Mouse (Mus musculus) olfactory bulb, adult 2 months (tissue): ENCODE measurements around the gene Gpr6. TPM values are rescaled to one million over a fixed set of nuclear protein-coding genes. Genes with fewer than 3 reads are reported as not detected.

Source experiments
- H3K27ac ChIP-seq: fragments of 200-500 bp; 2 replicates; pipeline ENCODE4 v1.5.1; 2012; ENCODE audit warnings: low read depth, low read length; ENCODE audit not compliant: insufficient read depth
- H3K4me1 ChIP-seq: fragments of 200-500 bp; 2 replicates; pipeline ENCODE4 v1.6.1; 2012; ENCODE audit warnings: low read length; ENCODE audit not compliant: control insufficient read depth, insufficient read depth
- H3K4me3 ChIP-seq: fragments of 200-500 bp; 2 replicates; pipeline ENCODE4 v1.5.1; 2012; ENCODE audit warnings: mild to moderate bottlenecking, low read depth, low read length, moderate library complexity; ENCODE audit not compliant: insufficient read depth
- CTCF ChIP-seq: fragments of 200-500 bp; IDR thresholded peaks from 2 replicates; pipeline ENCODE4 v1.5.1; 2012; ENCODE audit warnings: low read depth, mild to moderate bottlenecking, low read length, moderate library complexity; ENCODE audit not compliant: insufficient read depth
- POLR2A ChIP-seq: fragments of 200-500 bp; IDR thresholded peaks from 2 replicates; pipeline ENCODE4 v1.6.1; 2012; ENCODE audit warnings: mild to moderate bottlenecking, low read depth, low read length, moderate library complexity; ENCODE audit not compliant: insufficient read depth
- WGBS: fragments of 180-500 bp; shearing (Covaris S2); methylation state at CpG from one replicate; pipeline ENCODE4 v1.1.7; 2018; 5-methylcytosine and 5-hydroxymethylcytosine counted together
- polyA plus RNA-seq: library from polyadenylated mRNA; stranded (reverse); fragments of >200 nt; gene quantifications from 2 replicates; pipeline ENCODE4 v1.2.4, GENCODE M21; 2012; ENCODE audit warnings: low replicate concordance; ENCODE audit not compliant: missing spikeins, insufficient read depth, insufficient read length

Gpr6 gene
- polyA plus RNA-seq, 1 experiment, result not detected

DNA sequence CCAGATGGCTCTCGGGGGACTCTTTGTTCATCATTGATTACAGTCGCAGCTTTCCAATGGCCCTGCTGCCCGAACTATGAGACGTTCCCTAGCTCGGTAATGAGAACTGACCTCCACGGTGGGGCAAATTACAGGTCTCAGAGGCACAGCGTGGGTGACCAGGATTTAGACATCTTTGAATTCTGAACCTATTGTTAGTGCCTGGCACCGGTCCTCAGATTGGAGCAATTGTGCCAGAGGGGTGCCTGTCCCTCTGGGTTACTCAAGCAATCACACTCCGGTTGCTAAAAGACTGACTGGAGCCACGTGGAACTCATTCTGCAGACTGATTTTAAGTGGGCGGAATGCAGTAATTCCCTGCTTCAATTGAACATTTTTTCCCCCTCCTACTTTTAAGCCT, 29.8 kb downstream of the Gpr6 start:
- Histone ChIP-seq H3K4me1 (peaks cover 9% of the 10 kb centered on the region), H3K27ac (no peak overlapping the region), H3K4me3 (no peak overlapping the region)
- 22% methylated on average over 11 of the region's 11 CpGs for WGBS
- TF ChIP-seq POLR2A (no peak), CTCF (no peak)

DNA sequence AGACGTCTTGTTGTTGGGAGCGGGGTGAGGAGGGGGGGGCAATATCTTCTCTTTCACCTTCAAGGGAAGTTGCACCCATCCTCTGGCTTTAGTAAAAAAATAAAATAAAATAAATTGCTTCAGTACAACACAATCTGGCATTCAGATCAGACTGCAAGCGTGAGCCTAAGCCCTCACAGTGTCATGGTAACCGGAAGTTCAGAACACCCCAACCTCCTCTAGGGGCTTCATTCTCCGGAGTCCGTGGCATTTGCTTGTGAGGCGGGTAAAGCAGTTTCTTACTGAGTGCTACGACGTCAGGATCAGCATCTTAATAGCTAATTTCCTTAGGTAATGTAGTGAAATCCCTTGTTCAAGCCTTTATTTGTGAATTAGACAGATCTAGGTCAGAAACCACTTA, 30.6 kb downstream of the Gpr6 start:
- Histone ChIP-seq H3K4me1 (peaks cover 9% of the 10 kb centered on the region), H3K4me3 (no peak overlapping the region), H3K27ac (no peak overlapping the region)
- TF ChIP-seq POLR2A (no peak), CTCF (no peak)
- 40% methylated on average over 9 of the region's 9 CpGs for WGBS

DNA sequence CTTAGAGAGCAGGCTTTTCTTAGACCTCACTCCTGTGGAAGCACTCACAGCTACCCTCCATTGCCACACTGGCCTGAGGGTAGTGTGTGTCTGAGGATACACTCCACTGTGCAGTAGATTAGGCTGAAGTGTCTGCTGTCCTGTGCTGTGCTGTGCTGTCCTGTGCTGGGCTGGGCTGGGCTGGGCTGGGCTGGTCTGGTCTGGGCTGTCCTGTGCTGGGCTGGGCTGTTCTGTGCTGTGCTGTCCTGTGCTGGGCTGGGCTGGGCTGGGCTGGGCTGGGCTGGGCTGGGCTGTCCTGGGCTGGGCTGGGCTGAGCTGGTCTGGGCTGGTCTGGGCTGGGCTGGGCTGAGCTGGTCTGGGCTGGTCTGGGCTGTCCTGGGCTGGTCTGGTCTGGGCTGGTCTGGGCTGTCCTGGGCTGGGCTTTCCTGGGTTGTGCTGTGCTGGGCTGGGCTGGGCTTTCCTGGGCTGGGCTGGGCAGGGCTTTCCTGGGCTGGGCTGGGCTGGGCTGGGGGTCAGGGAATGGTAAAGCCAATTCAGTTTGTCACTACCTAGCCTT, 31.5 kb downstream of the Gpr6 start:
- TF ChIP-seq CTCF, result no peak
- no peak for TF ChIP-seq POLR2A
- no peak overlapping the region for H3K4me3 ChIP-seq
- no peak overlapping the region for H3K27ac ChIP-seq
- H3K4me1 ChIP-seq, result peaks cover 9% of the 10 kb centered on the region

DNA sequence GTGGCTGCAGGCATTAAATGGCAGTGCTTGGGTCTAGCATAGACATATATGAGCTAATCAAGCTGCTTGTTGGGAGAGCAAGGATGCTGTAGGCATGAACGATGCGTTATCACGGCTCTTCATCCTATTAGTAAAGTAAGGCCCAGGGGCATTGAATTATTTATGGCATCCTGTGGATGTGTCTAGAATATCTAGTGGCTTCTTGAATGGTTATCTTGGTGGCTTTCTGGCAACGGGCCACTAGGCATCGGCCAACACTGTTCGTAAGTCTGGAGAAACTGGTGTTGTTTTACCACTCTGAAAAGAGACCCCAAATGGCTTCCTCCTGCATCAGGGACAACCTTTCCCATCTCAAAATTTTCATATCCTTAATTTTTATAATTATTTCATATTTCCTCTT, 33.6 kb downstream of the Gpr6 start:
- Histone ChIP-seq H3K4me3 (no peak overlapping the region), H3K4me1 (peaks cover 9% of the 10 kb centered on the region), H3K27ac (no peak overlapping the region)
- 67% methylated on average over 6 of the region's 6 CpGs for WGBS
- TF ChIP-seq POLR2A (no peak), CTCF (no peak)

DNA sequence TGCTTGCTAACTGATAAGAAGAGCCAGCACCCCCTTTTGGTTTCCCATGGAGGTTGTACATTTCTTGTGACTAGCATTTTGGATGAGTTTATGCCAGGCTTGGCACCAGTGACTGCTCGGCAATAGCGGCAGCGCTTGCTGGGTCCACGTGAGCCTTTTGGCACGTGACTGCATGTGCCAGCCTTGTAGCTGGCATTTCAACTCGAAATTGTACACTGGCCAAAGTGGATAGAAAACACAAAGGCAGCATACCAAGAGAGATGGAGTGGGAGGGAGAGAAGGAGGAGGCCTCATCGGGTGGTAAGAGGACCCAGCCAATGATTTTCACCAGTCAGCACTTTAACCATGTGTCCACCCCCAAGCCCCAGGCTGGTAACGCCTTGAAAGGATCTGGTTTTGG, 34.4 kb downstream of the Gpr6 start:
- H3K4me3 ChIP-seq, result no peak overlapping the region
- no peak for TF ChIP-seq POLR2A
- WGBS, result 23% methylated on average over 8 of the region's 8 CpGs
- peaks cover 9% of the 10 kb centered on the region for H3K4me1 ChIP-seq
- no peak overlapping the region for H3K27ac ChIP-seq

DNA sequence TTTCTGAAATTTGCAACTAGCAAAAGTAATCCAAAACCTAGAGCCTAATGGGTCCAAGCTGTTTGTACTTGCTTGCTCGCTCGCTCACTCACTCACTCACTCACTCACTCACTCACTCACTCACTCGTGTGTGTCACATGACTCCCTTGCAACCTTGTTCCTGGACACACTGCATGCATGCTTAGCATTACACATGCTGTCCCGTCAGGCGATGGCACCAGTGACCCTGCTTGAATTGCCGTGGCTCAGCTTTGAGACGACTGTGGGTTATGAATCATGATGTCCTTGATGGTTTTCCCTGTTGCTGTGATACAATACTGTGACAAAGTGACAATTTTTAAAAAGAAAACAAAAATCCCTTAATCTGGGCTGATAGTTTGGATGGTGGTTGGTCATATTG, 39.3 kb downstream of the Gpr6 start:
- Histone ChIP-seq H3K4me1 (peaks cover 3% of the 10 kb centered on the region), H3K27ac (no peak overlapping the region), H3K4me3 (no peak overlapping the region)
- 86% methylated on average over 7 of the region's 7 CpGs for WGBS
- TF ChIP-seq CTCF (no peak), POLR2A (no peak)

DNA sequence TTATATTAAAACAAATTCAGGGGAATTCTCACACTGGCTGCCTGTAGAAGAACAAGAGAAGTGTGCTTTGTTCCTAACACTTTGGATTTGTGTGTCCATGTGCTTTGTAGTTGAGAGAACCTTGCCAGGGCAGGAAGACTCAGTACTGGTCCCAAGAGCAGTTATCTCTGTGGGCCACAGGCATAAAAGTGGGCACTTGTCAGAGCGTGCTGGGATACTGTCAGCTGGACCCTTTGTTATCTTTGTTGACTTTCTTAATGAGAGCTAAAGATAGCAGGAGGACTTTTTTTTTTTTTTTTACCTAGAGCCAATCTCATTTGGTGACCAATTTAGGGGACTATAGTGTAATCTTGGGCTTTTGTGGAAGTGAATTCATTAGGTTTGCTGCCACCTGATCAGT, 47.2 kb downstream of the Gpr6 start:
- H3K27ac ChIP-seq, result no peak overlapping the region
- WGBS, result 83% methylated on average over 1 of the region's 1 CpGs
- no peak for TF ChIP-seq CTCF
- TF ChIP-seq POLR2A, result no peak

DNA sequence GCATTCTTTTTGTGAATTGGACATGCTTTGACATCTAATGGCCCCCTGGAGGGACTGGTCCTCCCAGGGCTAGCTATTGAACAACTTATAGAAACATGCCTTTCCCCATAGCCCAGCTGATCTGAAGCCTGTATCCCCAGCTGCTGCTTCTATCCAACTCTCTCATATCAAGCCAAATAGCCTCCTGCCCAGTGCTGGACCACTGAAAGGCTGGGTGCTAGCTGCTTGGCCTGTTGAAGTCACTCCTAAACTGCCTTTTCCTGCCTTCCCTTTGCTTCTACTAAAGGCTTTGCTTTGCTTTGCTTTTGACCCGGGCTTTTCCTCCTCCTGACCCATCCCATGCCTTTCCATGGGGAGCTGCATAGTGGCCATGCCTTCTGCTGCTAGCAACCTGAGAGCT, 47.7 kb downstream of the Gpr6 start:
- TF ChIP-seq CTCF, result no peak
- TF ChIP-seq POLR2A, result no peak
- Histone ChIP-seq H3K4me3 (no peak overlapping the region), H3K4me1 (0 out of 2 replicates have a peak, but pooled peaks cover 2% of the 10 kb centered on the region), H3K27ac (no peak overlapping the region)
- WGBS, result 64% methylated on average over 1 of the region's 1 CpGs

More for the DNA sequence above, 47.2 kb downstream of the Gpr6 start:
- Histone ChIP-seq H3K4me1 (0 out of 2 replicates have a peak, but pooled peaks cover 2% of the 10 kb centered on the region), H3K4me3 (no peak overlapping the region)

DNA sequence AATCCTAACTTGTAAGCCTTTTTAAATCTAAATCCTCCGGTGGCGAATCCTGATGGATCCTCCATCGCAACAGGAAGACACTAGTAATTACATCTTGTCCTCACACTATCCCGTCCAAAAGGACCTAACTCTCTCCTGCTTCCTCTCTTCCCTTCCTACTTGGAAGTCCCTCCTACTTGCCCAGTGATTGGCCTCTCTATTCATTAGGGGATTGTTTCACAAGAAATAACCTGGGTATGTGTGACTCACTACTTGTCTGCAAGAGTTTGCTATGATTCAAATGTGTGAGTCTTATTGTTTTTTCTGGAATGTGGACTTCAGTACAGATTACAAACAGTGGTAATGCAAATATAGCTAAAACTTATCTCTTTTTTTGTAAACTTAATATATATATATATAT, 49.9 kb downstream of the Gpr6 start:
- no peak overlapping the region for H3K27ac ChIP-seq
- WGBS, result 84% methylated on average over 4 of the region's 4 CpGs
- TF ChIP-seq POLR2A (no peak), CTCF (no peak)
- 0 out of 2 replicates have a peak, but pooled peaks cover 2% of the 10 kb centered on the region for H3K4me1 ChIP-seq
- H3K4me3 ChIP-seq, result no peak overlapping the region

Other genes with a start within 250 kb of the Gpr6 start
- not detected in 2 replicates for gene Cdc40, start 189.0 kb downstream of the Gpr6 start, polyA plus RNA-seq
- not detected in 2 replicates for gene Wasf1, start 188.8 kb downstream of the Gpr6 start, polyA plus RNA-seq
- gene Fig4, start 231.0 kb upstream of the Gpr6 start, polyA plus RNA-seq, result not detected in 2 replicates
- gene Ak9, start 231.7 kb upstream of the Gpr6 start, polyA plus RNA-seq, result not detected in 2 replicates